Mouse (Mus musculus) stomach, embryonic 16.5 days (tissue): ENCODE results near the gene Gm49388. TPM values are rescaled to one million over a fixed set of nuclear protein-coding genes. Genes with fewer than 3 reads are reported as not detected.

Experiments used
- ATAC-seq: fragments of 200-750 bp; cut with Nextera tagmentation; 2 replicates; pipeline ENCODE4 v1.8.0; 2017; ENCODE audit warnings: moderate number of reproducible peaks, moderate TSS enrichment; ENCODE audit not compliant: insufficient read depth, low FRiP score
- H3K27ac ChIP-seq: fragments of 300-500 bp; sonication (generic); 2 replicates; pipeline ENCODE4 v1.5.1; 2014; ENCODE audit warnings: low read length
- H3K27me3 ChIP-seq: fragments of 300-500 bp; sonication (generic); 2 replicates; pipeline ENCODE4 v1.6.1; 2014; ENCODE audit warnings: low read length, control low read depth, mixed read lengths; ENCODE audit not compliant: control insufficient read depth, insufficient read depth
- H3K36me3 ChIP-seq: fragments of 300-500 bp; sonication (generic); 2 replicates; pipeline ENCODE4 v1.6.1; 2014; ENCODE audit warnings: low read length; ENCODE audit not compliant: control insufficient read depth, insufficient read depth
- H3K4me1 ChIP-seq: fragments of 300-500 bp; sonication (generic); 2 replicates; pipeline ENCODE4 v1.6.1; 2014; ENCODE audit warnings: low read length, control low read depth, mixed read lengths; ENCODE audit not compliant: control insufficient read depth, insufficient read depth
- H3K4me2 ChIP-seq: fragments of 300-500 bp; sonication (generic); 2 replicates; pipeline ENCODE4 v1.6.1; 2014; ENCODE audit warnings: low read depth, low read length, mixed read lengths
- H3K4me3 ChIP-seq: fragments of 300-500 bp; sonication (generic); replicated peaks from 2 replicates; pipeline ENCODE4 v1.5.1; 2014; ENCODE audit warnings: mild to moderate bottlenecking, low read length
- H3K9ac ChIP-seq: fragments of 300-500 bp; sonication (generic); 2 replicates; pipeline ENCODE4 v1.6.1; 2014; ENCODE audit warnings: low read length
- H3K9me3 ChIP-seq: fragments of 300-500 bp; sonication (generic); replicated peaks from 2 replicates; pipeline ENCODE4 v1.6.1; 2016; ENCODE audit warnings: low read length, control low read depth; ENCODE audit not compliant: control insufficient read depth
- WGBS: fragments of 180-500 bp; shearing (Covaris S2); extraction: QIAGEN DNeasy Blood & Tissue Kit; methylation state at CpG from one replicate; pipeline ENCODE4 v1.1.7; 2014; 5-methylcytosine and 5-hydroxymethylcytosine counted together
- polyA plus RNA-seq: library from polyadenylated mRNA; unstranded; fragments of >200 nt; fragmentation: Nextera tagmentation; extraction: Ambion mirVana; gene quantifications from 2 replicates; pipeline ENCODE4 v1.2.1, GENCODE M21; 2015

The Gm49388 gene
- polyA plus RNA-seq, 1 experiment from 2014 or later, result not detected

DNA sequence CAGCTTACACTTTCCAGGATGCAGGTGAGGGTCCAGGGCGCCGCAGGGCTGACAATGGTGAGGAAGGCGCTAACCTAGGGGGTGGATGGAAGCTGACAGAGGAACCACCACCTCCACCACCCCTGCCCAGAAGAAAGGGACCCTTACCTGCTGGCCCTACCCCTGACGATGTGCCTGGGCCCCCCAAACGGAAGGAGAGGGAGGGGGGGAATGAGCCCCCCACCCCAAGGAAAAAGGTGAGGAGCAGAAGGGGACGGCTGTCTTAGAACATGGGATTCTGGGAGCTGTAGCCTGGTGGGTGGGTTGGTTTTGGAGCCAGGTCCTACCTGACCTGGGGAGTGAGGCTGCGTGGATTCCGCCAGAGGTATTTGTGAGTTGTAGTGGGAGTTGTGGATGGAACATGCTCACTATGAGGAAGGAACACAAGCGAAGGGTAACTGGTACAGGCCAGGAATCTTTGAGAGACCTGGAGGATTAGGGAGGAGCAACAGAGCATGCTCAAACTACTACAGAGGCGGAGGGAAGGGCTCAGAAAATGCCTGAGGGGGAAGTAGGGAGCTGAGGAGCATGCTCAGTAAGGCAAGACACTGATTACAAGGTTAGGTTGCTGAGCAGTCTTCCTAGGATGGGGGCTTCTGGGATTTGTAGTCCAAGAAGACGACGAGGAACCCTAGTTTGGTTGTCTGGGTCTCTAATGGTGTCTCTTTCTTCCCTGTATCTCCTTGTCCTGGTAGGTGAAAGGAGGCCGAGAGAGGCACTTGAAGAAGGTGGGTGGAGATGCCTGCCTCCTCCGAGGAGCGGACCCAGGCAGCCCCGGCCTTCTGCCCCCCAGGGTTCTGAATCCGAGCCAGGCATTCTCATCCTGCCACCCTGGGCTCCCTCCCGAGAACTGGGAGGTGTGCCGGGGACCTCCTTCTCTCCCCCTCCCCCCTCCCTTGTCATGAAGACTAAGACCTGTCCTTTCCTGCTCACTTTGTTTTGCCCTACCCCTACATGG is 35.0 kb upstream of the Gm49388 start:
- peaks cover 24% of the 10 kb centered on the region for H3K36me3 ChIP-seq
- 82% methylated on average over 19 of the region's 19 CpGs for WGBS
- no peak overlapping the region for H3K27ac ChIP-seq
- H3K9me3 ChIP-seq, result no peaks in the 10 kb centered on the region
- ATAC-seq, result no peak
- H3K9ac ChIP-seq, result no peak overlapping the region
- H3K4me1 ChIP-seq, result peaks cover 6% of the 10 kb centered on the region
- H3K4me3 ChIP-seq, result no peak overlapping the region
- no peaks in the 10 kb centered on the region for H3K27me3 ChIP-seq
- no peak overlapping the region for H3K4me2 ChIP-seq

DNA sequence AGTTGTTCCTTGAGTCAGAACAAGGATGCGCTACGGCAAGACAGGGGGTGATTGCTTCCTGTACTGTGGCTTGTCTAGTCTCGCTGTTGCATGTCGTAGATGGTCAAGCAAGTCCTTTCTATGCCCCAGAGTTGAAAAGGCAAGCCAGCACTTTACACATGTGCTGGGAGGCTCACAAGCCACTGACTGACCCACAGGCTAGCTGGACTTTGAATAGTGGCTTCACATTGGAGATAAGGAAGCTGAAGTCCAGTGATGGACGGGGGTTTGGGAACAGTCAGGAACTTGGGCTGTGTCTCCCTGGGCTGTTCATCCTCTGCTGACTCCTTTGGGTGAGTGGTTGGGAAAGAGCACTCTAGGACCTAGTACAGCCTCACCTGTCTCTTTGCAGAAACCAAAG is 33.8 kb upstream of the Gm49388 start:
- WGBS, result 90% methylated on average over 5 of the region's 5 CpGs
- no peak overlapping the region for H3K4me2 ChIP-seq
- H3K9me3 ChIP-seq, result no peaks in the 10 kb centered on the region
- no peak overlapping the region for H3K9ac ChIP-seq
- H3K4me1 ChIP-seq, result peaks cover 6% of the 10 kb centered on the region
- H3K27me3 ChIP-seq, result no peaks in the 10 kb centered on the region
- no peak overlapping the region for H3K4me3 ChIP-seq
- ATAC-seq, result no peak
- H3K36me3 ChIP-seq, result peaks cover 24% of the 10 kb centered on the region
- H3K27ac ChIP-seq, result no peak overlapping the region

DNA sequence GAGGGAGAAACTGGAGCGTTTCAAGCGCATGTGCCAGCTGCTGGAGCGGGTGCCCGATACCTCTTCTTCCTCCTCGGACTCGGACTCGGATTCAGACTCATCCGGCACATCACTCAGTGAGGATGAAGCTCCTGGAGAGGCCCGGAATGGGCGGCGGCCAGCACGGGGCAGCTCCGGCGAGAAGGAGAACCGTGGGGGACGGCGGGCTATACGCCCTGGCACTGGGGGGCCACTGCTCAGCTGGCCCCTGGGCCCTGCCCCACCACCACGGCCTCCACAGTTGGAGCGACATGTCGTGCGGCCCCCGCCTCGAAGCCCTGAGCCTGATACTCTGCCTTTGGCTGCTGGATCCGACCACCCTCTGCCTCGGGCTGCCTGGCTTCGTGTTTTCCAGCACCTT is 33.3 kb upstream of the Gm49388 start:
- no peak overlapping the region for H3K27ac ChIP-seq
- no peak overlapping the region for H3K9ac ChIP-seq
- no peaks in the 10 kb centered on the region for H3K9me3 ChIP-seq
- no peaks in the 10 kb centered on the region for H3K27me3 ChIP-seq
- WGBS, result 90% methylated on average over 27 of the region's 27 CpGs
- peaks cover 6% of the 10 kb centered on the region for H3K4me1 ChIP-seq
- no peak for ATAC-seq
- H3K4me3 ChIP-seq, result no peak overlapping the region
- H3K4me2 ChIP-seq, result no peak overlapping the region
- H3K36me3 ChIP-seq, result peaks cover 24% of the 10 kb centered on the region

DNA sequence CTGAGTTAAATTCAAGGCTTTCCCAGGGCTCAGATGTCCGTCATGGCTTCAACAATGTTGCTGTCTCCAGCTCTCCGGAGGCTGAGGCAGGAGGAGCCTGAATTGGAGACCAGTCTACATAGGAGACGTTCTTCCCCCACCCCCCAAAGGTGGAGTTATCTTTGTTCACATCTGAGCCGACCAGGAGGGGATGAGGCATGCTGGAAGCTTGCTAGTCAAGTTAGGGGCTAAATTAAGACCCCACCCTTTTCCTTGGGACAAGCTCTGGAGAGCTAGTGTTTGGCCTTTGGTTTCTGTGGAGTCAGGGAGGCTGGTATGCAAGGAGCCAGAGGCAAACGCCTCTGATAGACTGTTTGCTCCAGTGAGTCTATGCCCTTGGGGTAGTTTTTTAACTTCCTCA is 32.2 kb upstream of the Gm49388 start:
- Histone ChIP-seq H3K36me3 (peaks cover 24% of the 10 kb centered on the region), H3K4me3 (no peak overlapping the region), H3K27ac (no peak overlapping the region), H3K4me2 (no peak overlapping the region), H3K27me3 (no peaks in the 10 kb centered on the region), H3K4me1 (no peaks in the 10 kb centered on the region; the same call in 1 of the 2 replicates), H3K9ac (no peak overlapping the region), H3K9me3 (no peaks in the 10 kb centered on the region)
- 57% methylated on average over 5 of the region's 5 CpGs for WGBS
- ATAC-seq, result no peak

DNA sequence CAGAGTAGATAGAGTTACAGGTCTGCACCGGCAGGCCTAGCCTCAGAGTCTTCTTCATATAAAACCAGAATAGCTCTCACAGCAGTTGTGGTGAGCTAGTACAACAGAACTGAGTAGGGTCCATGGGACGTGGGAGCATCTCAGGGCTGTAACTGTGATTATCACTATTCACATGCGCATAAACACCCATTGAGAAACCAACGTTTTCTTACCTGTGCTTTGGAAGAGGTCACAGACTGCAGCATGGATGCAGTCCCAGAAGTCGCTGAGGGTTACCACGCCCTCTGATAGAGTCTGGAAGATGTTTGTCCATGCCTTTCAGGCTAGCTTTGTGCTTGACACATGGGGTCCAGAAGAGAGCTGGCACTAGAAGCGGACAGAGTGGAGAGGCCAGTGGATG is 31.7 kb upstream of the Gm49388 start:
- 81% methylated on average over 7 of the region's 7 CpGs for WGBS
- H3K36me3 ChIP-seq, result peaks cover 24% of the 10 kb centered on the region
- no peaks in the 10 kb centered on the region for H3K27me3 ChIP-seq
- H3K4me2 ChIP-seq, result no peak overlapping the region
- H3K4me3 ChIP-seq, result no peak overlapping the region
- H3K27ac ChIP-seq, result no peak overlapping the region
- no peak overlapping the region for H3K9ac ChIP-seq
- H3K9me3 ChIP-seq, result no peaks in the 10 kb centered on the region
- no peak for ATAC-seq
- H3K4me1 ChIP-seq, result no peaks in the 10 kb centered on the region; the same call in 1 of the 2 replicates

DNA sequence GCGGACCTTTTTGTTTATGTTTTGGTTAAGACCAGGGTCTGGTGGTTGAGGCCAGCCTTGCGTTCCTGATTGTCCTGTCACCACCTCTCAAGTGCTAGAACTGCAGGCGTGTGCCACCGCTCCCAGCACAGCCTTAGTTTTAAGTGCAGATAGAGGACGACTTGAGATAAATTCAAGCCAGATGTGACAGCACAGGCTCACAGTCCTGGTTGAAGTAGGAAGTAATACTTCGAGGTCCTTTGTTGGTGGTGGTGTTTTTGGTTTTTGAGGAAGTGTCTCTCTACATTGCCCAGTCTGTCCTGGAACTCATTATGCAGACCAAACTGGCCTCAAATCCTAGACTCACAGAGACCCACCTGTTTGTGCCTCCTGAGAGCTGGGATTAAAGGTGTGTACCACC is 25.7 kb upstream of the Gm49388 start:
- Histone ChIP-seq H3K36me3 (peaks cover 13% of the 10 kb centered on the region; the same call in 1 of the 2 replicates), H3K4me3 (no peak overlapping the region), H3K27me3 (no peaks in the 10 kb centered on the region), H3K4me2 (no peak overlapping the region), H3K4me1 (peaks cover 4% of the 10 kb centered on the region; the same call in 1 of the 2 replicates), H3K9me3 (no peaks in the 10 kb centered on the region), H3K9ac (no peak overlapping the region), H3K27ac (0 out of 2 replicates have a peak overlapping the region, but pooled peaks have one; percentile 9)
- no peak for ATAC-seq
- WGBS, result 51% methylated on average over 6 of the region's 6 CpGs

DNA sequence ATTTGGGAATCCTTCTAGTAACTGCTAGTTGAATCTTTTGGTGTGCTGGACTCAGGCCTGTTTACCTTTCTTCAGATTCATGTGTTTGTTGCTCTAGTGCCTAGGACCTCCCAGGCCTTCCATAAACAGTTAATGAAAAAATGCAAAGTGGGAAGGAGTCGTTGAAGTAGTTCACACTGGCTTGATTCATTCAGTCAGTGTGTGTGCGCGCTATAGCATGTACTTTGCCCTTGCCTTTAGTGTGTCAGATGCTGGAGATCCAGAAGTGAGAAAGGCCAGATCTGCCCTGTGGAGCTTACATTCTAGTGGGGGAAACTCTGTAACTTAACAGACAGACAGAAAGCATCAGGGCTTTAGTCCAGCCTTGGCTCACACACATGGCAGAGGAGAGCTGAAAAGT is 24.9 kb upstream of the Gm49388 start:
- Histone ChIP-seq H3K4me2 (no peak overlapping the region), H3K9me3 (no peaks in the 10 kb centered on the region), H3K4me3 (no peak overlapping the region), H3K36me3 (peaks cover 13% of the 10 kb centered on the region; the same call in 1 of the 2 replicates), H3K9ac (peak overlapping the region; percentile 5; the same call in 1 of the 2 replicates), H3K27me3 (no peaks in the 10 kb centered on the region), H3K27ac (no peak overlapping the region), H3K4me1 (peaks cover 4% of the 10 kb centered on the region; the same call in 1 of the 2 replicates)
- ATAC-seq, result peak; percentile 37; the same call in 1 of the 2 replicates
- 70% methylated on average over 3 of the region's 3 CpGs for WGBS

DNA sequence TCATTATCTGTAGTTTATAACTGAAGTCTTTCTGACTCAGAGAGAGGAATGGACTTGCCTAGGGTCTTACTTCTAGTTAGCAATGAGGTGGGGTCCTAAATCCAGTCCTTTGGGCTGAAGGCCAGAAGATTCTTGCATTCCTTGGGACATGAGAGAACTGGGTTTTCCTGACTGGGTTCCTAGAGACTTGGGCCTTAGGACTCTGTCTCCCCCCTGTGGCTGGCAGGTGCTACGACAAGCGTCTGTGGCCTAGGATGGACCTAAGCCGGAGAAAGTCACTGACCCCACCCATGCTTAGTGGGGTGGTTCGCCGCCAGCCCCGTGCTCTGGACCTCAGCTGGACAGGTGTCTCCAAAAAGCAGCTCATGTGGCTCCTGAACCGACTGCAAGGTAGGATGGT is 24.4 kb upstream of the Gm49388 start:
- H3K27ac ChIP-seq, result no peak overlapping the region
- peak overlapping the region; percentile 5; the same call in 1 of the 2 replicates for H3K9ac ChIP-seq
- peaks cover 16% of the 10 kb centered on the region; the same call in 1 of the 2 replicates for H3K36me3 ChIP-seq
- no peaks in the 10 kb centered on the region for H3K9me3 ChIP-seq
- WGBS, result 29% methylated on average over 7 of the region's 7 CpGs
- ATAC-seq, result peak; percentile 71; the same call in 1 of the 2 replicates
- H3K27me3 ChIP-seq, result no peaks in the 10 kb centered on the region
- peaks cover 4% of the 10 kb centered on the region; the same call in 1 of the 2 replicates for H3K4me1 ChIP-seq
- no peak overlapping the region for H3K4me3 ChIP-seq
- H3K4me2 ChIP-seq, result no peak overlapping the region

DNA sequence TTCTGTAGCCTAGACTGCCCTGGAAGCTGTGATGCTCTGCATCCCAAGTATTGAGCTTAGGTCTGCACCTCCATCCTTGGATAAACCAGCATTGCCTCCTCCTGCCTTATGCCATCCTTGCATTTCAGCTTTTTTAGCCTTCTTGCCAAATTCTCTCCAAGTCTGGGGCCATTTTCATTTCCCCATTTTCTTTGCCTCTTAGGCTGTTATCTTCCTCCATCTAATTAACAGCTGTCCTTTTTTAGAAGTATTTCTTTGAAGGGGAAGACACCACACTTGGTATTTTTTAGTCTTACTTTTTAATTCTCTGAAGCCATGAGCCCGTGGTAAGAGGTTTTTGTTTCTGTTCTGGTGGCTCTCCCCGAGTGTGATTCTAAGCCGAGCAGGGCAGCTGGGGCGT is 21.8 kb upstream of the Gm49388 start:
- no peaks in the 10 kb centered on the region for H3K27me3 ChIP-seq
- no peak overlapping the region for H3K4me3 ChIP-seq

More for the DNA sequence above, 21.8 kb upstream of the Gm49388 start:
- peaks cover 16% of the 10 kb centered on the region; the same call in 1 of the 2 replicates for H3K36me3 ChIP-seq
- no peak overlapping the region for H3K4me2 ChIP-seq
- 0 out of 2 replicates have a peak, but pooled peaks cover 4% of the 10 kb centered on the region for H3K4me1 ChIP-seq
- H3K9me3 ChIP-seq, result no peaks in the 10 kb centered on the region
- 92% methylated on average over 4 of the region's 4 CpGs for WGBS
- no peak overlapping the region for H3K27ac ChIP-seq
- ATAC-seq, result no peak
- no peak overlapping the region for H3K9ac ChIP-seq
